8 mouse cellular contexts compared by ENCODE assay signal in genomic region chr9:110645219-110645618, GRCm38 (mm10). TPM values are rescaled to one million over a fixed set of nuclear protein-coding genes. Genes with fewer than 3 reads are reported as not detected.
DNase-seq lines count a peak whose midpoint lies in the region; TF ChIP-seq lines count a peak whose summit lies in the region.
"Had no signal": no experiment of that assay in that cellular context is flagged by ENCODE, and none has a peak within 500 bp of the region (broad histone marks: within the 10 kb centered on the region; RNA-seq: fewer than 3 reads in every experiment).

No protein-coding gene starts in this region.

- no peak for TF ChIP-seq CTCF in bone marrow macrophage, adult 2 months (IDR thresholded peaks at IDR 0.05; ENCODE audit: low read depth, low read length)

- peak overlapping the region; percentile 4; the same call in 1 of the 2 replicates for H3K27ac ChIP-seq in bone marrow macrophage, adult 2 months (ENCODE audit: insufficient read depth, low read depth, low read length)
- H3K27ac ChIP-seq: embryonic facial prominence, embryonic 13.5 days had no signal

- peak; percentile 41 to 69 for DNase-seq in CD8-positive naive resting alpha-beta T cell, adult 2 months (ENCODE audit: low read depth in 2 of 2, low spot score in 2 of 2)
- DNase-seq in lung, postnatal 14 days = peak; percentile 39
- DNase-seq in spleen, postnatal 14 days (ENCODE audit: low spot score in 2 of 2) = peak; percentile 36 to 37
- DNase-seq in layer of hippocampus, postnatal 25 days (ENCODE audit: extremely low spot score in 1 of 2, low spot score in 1 of 2) = no peak
- DNase-seq in urinary bladder, adult 2 months (ENCODE audit: low spot score) = no peak
- DNase-seq in gastrocnemius, postnatal 36 days = no peak

- H3K4me1 ChIP-seq in bone marrow macrophage, adult 2 months (ENCODE audit: control insufficient read depth, insufficient read depth, low read length) = peaks cover 21% of the 10 kb centered on the region
- H3K4me1 ChIP-seq: embryonic facial prominence, embryonic 13.5 days had no signal

- no peak for TF ChIP-seq POLR2A in bone marrow macrophage, adult 2 months (IDR thresholded peaks at IDR 0.05; ENCODE audit: borderline replicate concordance, low read depth, low read length)

- intact Hi-C loops in gastrocnemius, postnatal 36 days (cut with DNase I) = no loop called here

- peak overlapping the region; percentile 44 for H3K4me3 ChIP-seq in bone marrow macrophage, adult 2 months (ENCODE audit: insufficient read depth, low read length)
- H3K4me3 ChIP-seq: embryonic facial prominence, embryonic 13.5 days had no signal

RNA-seq across cellular contexts. Expression of gene Nbeal2, which starts 8.7 kb away (rescaled TPM):
- 50.4 and 51.9 TPM in 2 replicates for polyA plus RNA-seq in bone marrow macrophage, adult 2 months (2012; ENCODE audit: insufficient read depth, insufficient read length, missing spikeins)
- 10 to 100 TPM in 1 of 2 experiments, 1 to 10 TPM in 1; 8.4 to 12.9 TPM for total RNA-seq in layer of hippocampus, postnatal 25 days (2021)
- polyA plus RNA-seq in urinary bladder, adult 2 months (2012; rRNA removed) = 42.8 and 59.9 TPM in 2 replicates
- 1 to 10 TPM; 3.3 to 3.6 TPM for total RNA-seq in gastrocnemius, postnatal 36 days (2021)

RNA-seq across cellular contexts. Expression of gene Ccdc12, which starts 11.1 kb away (rescaled TPM):
- polyA plus RNA-seq in bone marrow macrophage, adult 2 months (2012; ENCODE audit: insufficient read depth, insufficient read length, missing spikeins) = 134 and 143 TPM in 2 replicates
- 10 to 100 TPM; 51.2 to 57.6 TPM for total RNA-seq in layer of hippocampus, postnatal 25 days (2021)
- polyA plus RNA-seq in urinary bladder, adult 2 months (2012; rRNA removed) = 119 and 152 TPM in 2 replicates
- 10 to 100 TPM; 45.1 to 48.1 TPM for total RNA-seq in gastrocnemius, postnatal 36 days (2021)

RNA-seq across cellular contexts. Expression of gene Nradd, which starts 21.0 kb away (rescaled TPM):
- polyA plus RNA-seq in bone marrow macrophage, adult 2 months (2012; ENCODE audit: insufficient read depth, insufficient read length, missing spikeins) = 6.8 and 10.0 TPM in 2 replicates
- total RNA-seq in layer of hippocampus, postnatal 25 days (2021) = 1 to 10 TPM; 1.6 to 1.9 TPM
- polyA plus RNA-seq in urinary bladder, adult 2 months (2012; rRNA removed) = 26.8 and 36.6 TPM in 2 replicates
- 1 to 10 TPM in 1 of 2 experiments, under 1 TPM in 1; 0.91 to 1.2 TPM for total RNA-seq in gastrocnemius, postnatal 36 days (2021)

Comparison
In these comparisons a context has a peak if more than half of its experiments do, and no peak if none do; other contexts are left out.
1. DNase-seq: peak in CD8-positive naive resting alpha-beta T cell, adult 2 months (2 of 2), lung, postnatal 14 days (single experiment) and spleen, postnatal 14 days (2 of 2); none in layer of hippocampus, postnatal 25 days (0 of 2), urinary bladder, adult 2 months (single experiment) and gastrocnemius, postnatal 36 days (0 of 2).